Mouse (Mus musculus): ENCODE results near the gene 6430548M08Rik. TPM values are rescaled to one million over a fixed set of nuclear protein-coding genes. Genes with fewer than 3 reads are reported as not detected.

6430548M08Rik gene
- polyA plus RNA-seq, 1 experiment from 2014 or later = 16.6 TPM

DNA sequence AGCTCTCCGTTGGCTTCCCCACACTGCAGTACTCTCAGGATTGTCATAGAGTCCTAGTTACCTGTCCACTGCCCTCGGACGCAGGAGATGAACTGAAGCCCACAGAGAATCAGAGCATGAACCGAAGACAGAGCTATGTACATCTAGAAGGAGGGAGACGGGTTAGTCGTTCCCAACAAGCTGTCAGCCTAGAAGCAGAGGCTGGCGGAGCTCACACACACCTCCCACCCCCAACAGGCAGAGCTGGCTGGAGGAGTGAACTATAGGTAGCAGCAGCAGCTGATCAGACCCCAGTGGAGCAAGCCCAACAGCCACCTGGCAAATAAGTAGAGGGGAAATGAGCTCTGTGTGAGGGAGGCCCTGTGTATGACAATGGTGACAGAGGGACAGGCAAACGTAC, 29.2 kb upstream of the 6430548M08Rik start:
- H3K36me3 ChIP-seq = peaks cover 82% of the 10 kb centered on the region
- no peak overlapping the region for H3K4me2 ChIP-seq (replicated peaks)
- H3K9me3 ChIP-seq = no peaks in the 10 kb centered on the region
- H3K9ac ChIP-seq (replicated peaks) = no peak overlapping the region
- no peaks in the 10 kb centered on the region for H3K27me3 ChIP-seq
- H3K27ac ChIP-seq (replicated peaks) = no peak overlapping the region
- H3K4me1 ChIP-seq = no peaks in the 10 kb centered on the region
- ATAC-seq (ENCODE audit: low FRiP score, low read depth) = no peak
- no peak overlapping the region for H3K4me3 ChIP-seq
- WGBS = 93% methylated on average over 8 of the region's 8 CpGs

DNA sequence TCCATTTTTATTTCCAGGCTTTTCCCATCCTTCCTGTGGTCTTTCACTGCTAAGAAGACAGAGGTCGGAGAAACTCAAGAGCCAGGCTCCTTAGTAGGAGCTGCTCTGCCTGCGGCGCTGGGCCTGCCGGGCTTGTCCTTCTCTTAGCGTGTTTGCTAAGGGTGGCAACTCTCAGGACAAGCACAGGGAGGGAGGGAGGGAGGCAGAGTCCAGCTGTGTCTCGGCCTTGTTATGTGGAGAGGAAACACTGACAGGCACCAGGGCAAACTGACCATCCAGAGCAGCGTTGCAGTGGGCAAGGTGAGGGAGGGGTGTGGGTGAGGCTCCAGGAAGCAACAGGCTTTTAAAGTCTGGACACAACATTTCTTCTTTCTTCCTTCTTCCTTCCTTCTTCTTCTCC, 24.4 kb upstream of the 6430548M08Rik start:
- Histone ChIP-seq H3K36me3 (peaks cover 85% of the 10 kb centered on the region), H3K9me3 (no peaks in the 10 kb centered on the region), H3K4me1 (no peaks in the 10 kb centered on the region), H3K4me3 (no peak overlapping the region), H3K27ac (replicated peaks) (no peak overlapping the region), H3K9ac (replicated peaks) (no peak overlapping the region), H3K4me2 (replicated peaks) (no peak overlapping the region), H3K27me3 (no peaks in the 10 kb centered on the region)
- WGBS = 83% methylated on average over 7 of the region's 7 CpGs
- no peak for ATAC-seq (ENCODE audit: low FRiP score, low read depth)

DNA sequence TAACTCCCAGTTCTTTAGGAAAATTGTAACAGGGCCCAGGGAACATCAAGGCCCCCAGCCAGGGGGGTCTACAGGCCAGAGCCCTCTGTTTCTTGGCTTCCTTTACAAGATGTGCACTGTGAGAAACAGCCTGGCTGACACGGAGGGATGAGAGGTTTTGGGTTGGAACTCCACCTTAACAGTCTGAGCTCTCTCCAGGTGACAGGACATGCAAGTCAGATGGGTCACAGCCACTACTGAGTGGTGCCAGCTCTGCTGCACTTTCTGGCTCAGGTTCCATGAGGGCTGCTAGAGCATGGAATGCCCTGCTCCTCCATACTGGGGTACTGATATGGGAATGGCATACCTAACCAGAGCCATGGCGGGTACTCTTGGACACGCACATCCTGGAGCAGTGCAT, 22.9 kb upstream of the 6430548M08Rik start:
- Histone ChIP-seq H3K4me2 (replicated peaks) (no peak overlapping the region), H3K27me3 (no peaks in the 10 kb centered on the region), H3K36me3 (peaks cover 69% of the 10 kb centered on the region), H3K4me3 (no peak overlapping the region), H3K27ac (replicated peaks) (no peak overlapping the region), H3K4me1 (no peaks in the 10 kb centered on the region), H3K9ac (replicated peaks) (no peak overlapping the region), H3K9me3 (no peaks in the 10 kb centered on the region)
- no peak for ATAC-seq (ENCODE audit: low FRiP score, low read depth)
- WGBS = 94% methylated on average over 3 of the region's 3 CpGs

- no peak overlapping the region for H3K9ac ChIP-seq (replicated peaks)
- 99% methylated on average over 3 of the region's 3 CpGs for WGBS
- peaks cover 49% of the 10 kb centered on the region for H3K36me3 ChIP-seq
Measured at GRCm38 (mm10) chr8:120093103-120093502, 20.8 kb upstream of the 6430548M08Rik start.

GRCm38 (mm10) chr8:120094801-120095200, 19.2 kb upstream of the 6430548M08Rik start:
- Histone ChIP-seq H3K27ac (replicated peaks) (no peak overlapping the region), H3K27me3 (no peaks in the 10 kb centered on the region), H3K36me3 (peaks cover 40% of the 10 kb centered on the region), H3K4me3 (no peak overlapping the region), H3K4me2 (replicated peaks) (no peak overlapping the region), H3K9me3 (no peaks in the 10 kb centered on the region), H3K9ac (replicated peaks) (no peak overlapping the region), H3K4me1 (peaks cover 8% of the 10 kb centered on the region)
- no peak for ATAC-seq (ENCODE audit: low FRiP score, low read depth)
- 90% methylated on average over 10 of the region's 10 CpGs for WGBS

More at GRCm38 (mm10) chr8:120093103-120093502, 20.8 kb upstream of the 6430548M08Rik start:
- Histone ChIP-seq H3K27ac (replicated peaks) (no peak overlapping the region), H3K9me3 (no peaks in the 10 kb centered on the region), H3K4me2 (replicated peaks) (no peak overlapping the region), H3K27me3 (no peaks in the 10 kb centered on the region), H3K4me3 (no peak overlapping the region), H3K4me1 (no peaks in the 10 kb centered on the region)
- ATAC-seq (ENCODE audit: low FRiP score, low read depth) = no peak

DNA sequence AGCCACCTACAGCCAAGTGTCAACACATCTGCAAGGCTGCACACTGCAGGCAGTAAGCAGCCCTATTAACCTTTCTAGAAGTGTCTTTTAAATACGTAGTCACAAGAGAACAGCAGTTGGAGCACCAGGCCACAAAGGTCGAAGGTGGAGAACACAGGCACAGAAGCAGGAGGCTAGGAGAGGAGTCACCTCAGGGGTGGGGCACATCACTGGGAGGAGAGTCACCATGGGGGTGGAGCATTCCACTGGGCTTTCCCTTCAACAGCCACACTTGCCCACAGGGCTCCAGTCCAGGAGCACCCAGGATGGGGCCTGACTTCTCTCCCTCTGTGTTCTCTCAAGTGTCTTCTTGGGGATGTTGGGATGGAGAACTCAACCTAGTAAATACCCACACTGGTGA, 17.5 kb upstream of the 6430548M08Rik start:
- Histone ChIP-seq H3K36me3 (peaks cover 25% of the 10 kb centered on the region), H3K4me2 (replicated peaks) (no peak overlapping the region), H3K9ac (replicated peaks) (no peak overlapping the region), H3K27me3 (no peaks in the 10 kb centered on the region), H3K27ac (replicated peaks) (no peak overlapping the region), H3K4me1 (peaks cover 19% of the 10 kb centered on the region), H3K4me3 (no peak overlapping the region), H3K9me3 (no peaks in the 10 kb centered on the region)
- no peak for ATAC-seq (ENCODE audit: low FRiP score, low read depth)
- WGBS = 80% methylated on average over 2 of the region's 2 CpGs

DNA sequence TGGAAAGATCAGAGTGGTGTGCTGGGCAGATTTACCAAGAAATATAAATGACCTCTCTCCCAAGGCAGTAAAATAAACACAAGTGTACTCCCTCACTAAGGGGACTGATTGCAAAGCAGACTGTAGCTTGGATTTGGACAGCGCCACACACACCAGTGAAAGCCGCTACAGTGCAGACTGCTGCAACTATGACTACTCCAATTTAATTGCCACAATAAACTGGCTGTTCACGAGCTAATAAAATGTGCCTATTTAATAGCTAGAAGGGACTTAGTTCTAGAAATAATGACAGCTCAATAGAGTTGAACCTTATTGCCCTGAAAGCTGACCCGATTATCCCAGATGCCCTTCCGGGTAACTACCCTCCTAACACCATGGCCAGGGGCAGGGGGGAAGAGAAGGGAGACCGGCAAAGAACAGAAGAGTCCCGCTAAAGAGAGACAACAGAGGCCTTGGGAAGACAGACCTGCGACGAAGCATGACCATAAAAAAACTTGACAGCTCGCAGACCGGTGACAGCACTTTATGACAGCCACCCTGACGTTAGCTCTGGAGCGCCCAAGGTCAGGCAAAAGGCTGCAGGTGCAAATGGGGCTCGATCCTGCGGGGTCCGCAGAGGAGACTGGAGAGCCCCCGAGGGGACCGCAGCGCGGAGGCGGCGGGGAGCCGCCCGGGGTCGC, 13.4 kb upstream of the 6430548M08Rik start:
- Histone ChIP-seq H3K27ac (replicated peaks) (peak overlapping the region; percentile 90), H3K27me3 (no peaks in the 10 kb centered on the region), H3K36me3 (no peaks in the 10 kb centered on the region), H3K4me1 (peaks cover 30% of the 10 kb centered on the region), H3K9ac (replicated peaks) (peak overlapping the region; percentile 98), H3K4me3 (peak overlapping the region; percentile 99), H3K9me3 (no peaks in the 10 kb centered on the region), H3K4me2 (replicated peaks) (peak overlapping the region; percentile 97)
- ATAC-seq (ENCODE audit: low FRiP score, low read depth) = no peak
- WGBS = 7% methylated on average over 25 of the region's 25 CpGs

GRCm38 (mm10) chr8:120101068-120101972, 12.6 kb upstream of the 6430548M08Rik start, which contains the start of gene Zdhhc7:
TSS of gene Zdhhc7 (minus strand) at chr8:120101482.
- Histone ChIP-seq H3K9me3 (no peaks in the 10 kb centered on the region), H3K4me2 (replicated peaks) (peak within 1 kb of the TSS; percentile 97), H3K36me3 (no peaks in the 10 kb centered on the region), H3K4me3 (peak within 1 kb of the TSS; percentile 99), H3K27ac (replicated peaks) (peak within 1 kb of the TSS; percentile 90), H3K9ac (replicated peaks) (peak within 1 kb of the TSS; percentile 98), H3K4me1 (peaks cover 30% of the 10 kb centered on the region), H3K27me3 (no peaks in the 10 kb centered on the region)
- WGBS = under 1% methylated on average over 88 of the region's 88 CpGs
- ATAC-seq (ENCODE audit: low FRiP score, low read depth) = peak; percentile 89

GRCm38 (mm10) chr8:120103916-120104315, 10.0 kb upstream of the 6430548M08Rik start:
- ATAC-seq (ENCODE audit: low FRiP score, low read depth) = no peak
- H3K27ac ChIP-seq (replicated peaks) = no peak overlapping the region

DNA sequence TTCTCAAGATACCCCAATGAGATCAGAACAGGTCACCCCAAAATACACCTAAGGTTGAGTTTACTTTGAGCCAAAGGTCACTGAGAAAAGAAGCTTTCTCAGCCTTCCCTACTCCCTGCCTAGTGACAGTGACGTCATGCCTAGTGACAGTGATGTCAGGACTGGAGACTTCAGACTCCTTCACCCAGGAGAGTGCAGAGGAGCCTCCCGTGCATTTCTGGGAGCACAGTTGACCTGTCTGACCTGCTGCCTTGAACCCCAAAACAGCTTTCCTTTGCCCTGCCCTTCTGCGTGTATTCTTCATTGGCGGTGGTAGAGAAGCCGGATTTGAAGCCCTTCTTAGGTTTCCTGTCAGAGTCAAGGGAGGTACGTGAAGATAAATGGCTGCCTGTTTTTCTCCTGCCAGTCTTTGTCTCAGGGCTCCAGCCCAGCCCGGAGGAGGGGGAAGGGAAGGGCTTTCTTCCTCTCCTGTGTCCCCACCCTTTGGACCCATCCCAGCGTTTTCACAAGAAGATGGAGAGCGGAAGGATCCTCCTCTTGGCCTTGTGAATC, 9.2 kb upstream of the 6430548M08Rik start:
- H3K27ac ChIP-seq (replicated peaks) = no peak overlapping the region
- H3K4me3 ChIP-seq = no peak overlapping the region
- H3K9me3 ChIP-seq = no peaks in the 10 kb centered on the region
- peaks cover 22% of the 10 kb centered on the region for H3K4me1 ChIP-seq
- no peak for ATAC-seq (ENCODE audit: low FRiP score, low read depth)
- H3K36me3 ChIP-seq = no peaks in the 10 kb centered on the region
- H3K4me2 ChIP-seq (replicated peaks) = no peak overlapping the region
- H3K27me3 ChIP-seq = no peaks in the 10 kb centered on the region; the same call in 1 of the 2 replicates
- no peak overlapping the region for H3K9ac ChIP-seq (replicated peaks)
- WGBS = 74% methylated on average over 9 of the region's 9 CpGs

More at GRCm38 (mm10) chr8:120103916-120104315, 10.0 kb upstream of the 6430548M08Rik start:
- no peak overlapping the region for H3K4me3 ChIP-seq
- 91% methylated on average over 9 of the region's 9 CpGs for WGBS
- no peaks in the 10 kb centered on the region for H3K36me3 ChIP-seq
- no peak overlapping the region for H3K4me2 ChIP-seq (replicated peaks)
- no peaks in the 10 kb centered on the region; the same call in 1 of the 2 replicates for H3K27me3 ChIP-seq
- H3K9me3 ChIP-seq = no peaks in the 10 kb centered on the region
- peaks cover 30% of the 10 kb centered on the region for H3K4me1 ChIP-seq
- no peak overlapping the region for H3K9ac ChIP-seq (replicated peaks)

DNA sequence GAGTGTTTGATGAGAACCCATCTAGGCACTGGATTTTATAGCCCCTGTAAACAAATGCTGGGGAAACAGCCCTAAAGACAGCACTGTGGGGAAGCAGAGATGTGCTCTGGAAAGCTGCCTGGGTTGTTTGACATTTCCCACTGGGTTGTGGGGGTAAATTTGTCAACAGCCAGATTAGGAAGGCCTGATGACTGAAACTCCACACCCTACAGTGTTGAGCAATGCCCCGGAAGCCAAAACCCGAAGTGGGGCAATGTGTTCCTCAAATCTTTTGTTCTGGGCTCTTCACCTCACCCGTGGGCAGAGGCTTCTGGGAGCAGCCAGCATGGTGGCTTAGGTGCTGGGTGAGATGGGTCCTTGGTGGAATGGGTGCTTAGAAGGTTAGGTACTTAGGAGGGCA, 4.8 kb upstream of the 6430548M08Rik start:
- Histone ChIP-seq H3K27me3 (peaks cover under 1% of the 10 kb centered on the region; the same call in 1 of the 2 replicates), H3K4me2 (replicated peaks) (no peak overlapping the region), H3K9ac (replicated peaks) (no peak overlapping the region), H3K9me3 (no peaks in the 10 kb centered on the region), H3K4me1 (peaks cover 8% of the 10 kb centered on the region), H3K36me3 (no peaks in the 10 kb centered on the region), H3K4me3 (no peak overlapping the region), H3K27ac (replicated peaks) (0 out of 2 replicates have a peak overlapping the region, but pooled peaks have one; percentile 25)
- no peak for ATAC-seq (ENCODE audit: low FRiP score, low read depth)
- 70% methylated on average over 3 of the region's 3 CpGs for WGBS

GRCm38 (mm10) chr8:120110966-120111365, 3.0 kb upstream of the 6430548M08Rik start:
- peaks cover 16% of the 10 kb centered on the region for H3K4me1 ChIP-seq
- no peak overlapping the region for H3K4me2 ChIP-seq (replicated peaks)
- no peaks in the 10 kb centered on the region for H3K9me3 ChIP-seq
- 84% methylated on average over 4 of the region's 4 CpGs for WGBS
- H3K36me3 ChIP-seq = no peaks in the 10 kb centered on the region
- H3K9ac ChIP-seq (replicated peaks) = no peak overlapping the region
- no peak overlapping the region for H3K27ac ChIP-seq (replicated peaks)
- no peak for ATAC-seq (ENCODE audit: low FRiP score, low read depth)
- no peak overlapping the region for H3K4me3 ChIP-seq
- peaks cover 18% of the 10 kb centered on the region for H3K27me3 ChIP-seq

Measured in midbrain, embryonic 12.5 days (tissue).